Mouse (Mus musculus) MEL (cell line): ENCODE results near the gene Ttc12.

Experiments used
- BHLHE40 ChIP-seq: IDR thresholded peaks from 2 replicates; pipeline ENCODE4 v1.6.1; 2012; ENCODE audit warnings: low read depth, mild to moderate bottlenecking, inconsistent platforms, low read length, improper control_type of control experiment, borderline replicate concordance
- CTCF ChIP-seq, 3 experiments: IDR thresholded peaks in 2 of 3; conservative IDR thresholded peaks in 1 of 3; 2 replicates each; pipeline ENCODE4 v1.5.1; 2011 to 2012; ENCODE audit warnings: low read length in 3 of 3, low read depth in 2 of 3, mild to moderate bottlenecking in 2 of 3, improper control_type of control experiment in 1 of 3, inconsistent platforms in 1 of 3, mixed read lengths in 1 of 3, moderate library complexity in 1 of 3; ENCODE audit not compliant: control insufficient read depth in 1 of 3, insufficient read depth in 1 of 3, poor library complexity in 1 of 3, severe bottlenecking in 1 of 3
- E2F4 ChIP-seq: IDR thresholded peaks from 2 replicates; pipeline ENCODE4 v1.6.1; 2011; ENCODE audit warnings: low read depth, low read length, improper control_type of control experiment, borderline replicate concordance
- EP300 ChIP-seq, 2 experiments: IDR thresholded peaks; 2 replicates each; pipeline ENCODE4 v1.6.1; 2011; ENCODE audit warnings: improper control_type of control experiment in 2 of 2, low read length in 2 of 2, low read depth in 1 of 2, mild to moderate bottlenecking in 1 of 2
- GABPA ChIP-seq: IDR thresholded peaks from 2 replicates; pipeline ENCODE4 v1.6.1; 2012; ENCODE audit warnings: low read depth, mild to moderate bottlenecking, inconsistent platforms, low read length, improper control_type of control experiment, moderate library complexity
- MYC ChIP-seq: IDR thresholded peaks from 2 replicates; pipeline ENCODE4 v1.6.1; 2011; ENCODE audit warnings: low read depth, mild to moderate bottlenecking, low read length, improper control_type of control experiment, moderate library complexity
- POLR2A ChIP-seq, 2 experiments: IDR thresholded peaks; 2 replicates each; pipeline ENCODE4 v1.6.1; 2011 to 2012; ENCODE audit warnings: low read length in 2 of 2, mild to moderate bottlenecking in 2 of 2, control low read depth in 1 of 2, improper control_type of control experiment in 1 of 2, low read depth in 1 of 2, moderate library complexity in 1 of 2; ENCODE audit not compliant: control insufficient read depth in 1 of 2, insufficient read depth in 1 of 2, poor library complexity in 1 of 2
- POLR2AphosphoS2 ChIP-seq: IDR thresholded peaks from 2 replicates; pipeline ENCODE4 v1.6.1; 2011; ENCODE audit warnings: low read length, improper control_type of control experiment
- RAD21 ChIP-seq: IDR thresholded peaks from 2 replicates; pipeline ENCODE4 v1.6.1; 2011; ENCODE audit warnings: mild to moderate bottlenecking, low read depth, low read length, improper control_type of control experiment
- TCF12 ChIP-seq: IDR thresholded peaks from 2 replicates; pipeline ENCODE4 v1.6.1; 2014; ENCODE audit warnings: low read depth, mild to moderate bottlenecking, inconsistent platforms, low read length, improper control_type of control experiment, moderate library complexity

- no peak for TF ChIP-seq CTCF (IDR thresholded peaks at IDR 0.05 in 2 of 3, conservative IDR thresholded peaks at IDR 0.05 in 1 of 3; ENCODE audit: control insufficient read depth in 1 of 3, insufficient read depth in 1 of 3, low read depth in 2 of 3, low read length in 3 of 3, poor library complexity in 1 of 3, severe bottlenecking in 1 of 3)
- TF ChIP-seq TCF12: no peak
- TF ChIP-seq POLR2A (IDR thresholded peaks at IDR 0.05; ENCODE audit: control insufficient read depth in 1 of 2, insufficient read depth in 1 of 2, low read depth in 1 of 2, low read length in 2 of 2, poor library complexity in 1 of 2): no peak
- TF ChIP-seq GABPA: no peak
- no peak for TF ChIP-seq E2F4
- no peak for TF ChIP-seq BHLHE40
- TF ChIP-seq EP300 (IDR thresholded peaks at IDR 0.05; ENCODE audit: low read depth in 1 of 2, low read length in 2 of 2): no peak
- no peak for TF ChIP-seq POLR2AphosphoS2
- TF ChIP-seq RAD21: no peak
- no peak for TF ChIP-seq MYC
Observed at GRCm38 (mm10) chr9:49502245-49502644, 16.2 kb upstream of the Ttc12 start.
